Mouse (Mus musculus): ENCODE results near the gene Reep6. TPM values are rescaled to one million over a fixed set of nuclear protein-coding genes. Genes with fewer than 3 reads are reported as not detected.

Gene Reep6
- polyA plus RNA-seq, 1 experiment from 2014 or later, result 11.7 TPM

- no peaks in the 10 kb centered on the region for H3K27me3 ChIP-seq (ENCODE audit: insufficient read depth, low read length)
- no peak overlapping the region for H3K4me2 ChIP-seq (ENCODE audit: low read length)
- no peak overlapping the region for H3K27ac ChIP-seq
- H3K4me1 ChIP-seq (replicated peaks; ENCODE audit: insufficient read depth, low read length), result peaks cover 12% of the 10 kb centered on the region
- H3K36me3 ChIP-seq (ENCODE audit: insufficient read depth, low read length), result 0 out of 2 replicates have a peak, but pooled peaks cover 2% of the 10 kb centered on the region
- 53% methylated on average over 10 of the region's 10 CpGs for WGBS
- no peak overlapping the region for H3K9ac ChIP-seq (ENCODE audit: low read depth, low read length)
- TF ChIP-seq CTCF (IDR thresholded peaks at IDR 0.05; ENCODE audit: low read depth), result no peak
- H3K9me3 ChIP-seq (replicated peaks; ENCODE audit: low read length), result no peaks in the 10 kb centered on the region
- DNase-seq (ENCODE audit: low spot score) (no peak), ATAC-seq (replicated peaks; ENCODE audit: low FRiP score, low read depth) (no peak)
- H3K4me3 ChIP-seq (replicated peaks; ENCODE audit: low read depth, low read length), result no peak overlapping the region
Measured at GRCm38 (mm10) chr10:80331636-80332524, 2.1 kb downstream of the Reep6 start.

DNA sequence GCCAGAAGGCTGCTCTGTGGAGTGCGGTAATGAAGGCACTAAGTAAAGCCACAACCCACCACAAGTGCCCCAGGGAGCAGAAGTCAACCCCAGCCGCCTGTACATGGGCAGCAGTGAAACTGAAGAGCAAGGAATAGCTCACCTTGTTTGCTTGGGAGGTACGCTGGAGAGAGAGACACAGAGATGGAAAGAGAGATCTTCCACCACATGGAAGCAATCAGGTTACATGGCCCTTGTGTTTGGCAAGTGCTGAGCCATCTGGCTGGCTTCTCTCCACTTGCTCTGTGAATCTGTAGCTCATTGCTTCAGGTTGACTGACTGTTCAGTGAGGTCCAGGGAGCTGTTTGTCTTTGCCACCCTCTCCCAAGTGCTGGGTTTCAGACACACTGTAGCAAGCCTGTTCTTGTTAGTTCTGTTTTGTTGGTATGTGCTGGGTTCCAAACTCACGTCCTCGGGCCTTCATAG is 2.8 kb downstream of the Reep6 start:
- Histone ChIP-seq H3K9ac (ENCODE audit: low read depth, low read length) (no peak overlapping the region), H3K9me3 (replicated peaks; ENCODE audit: low read length) (no peaks in the 10 kb centered on the region), H3K27me3 (ENCODE audit: insufficient read depth, low read length) (no peaks in the 10 kb centered on the region), H3K4me1 (replicated peaks; ENCODE audit: insufficient read depth, low read length) (peaks cover 12% of the 10 kb centered on the region), H3K36me3 (ENCODE audit: insufficient read depth, low read length) (0 out of 2 replicates have a peak, but pooled peaks cover 2% of the 10 kb centered on the region), H3K27ac (no peak overlapping the region), H3K4me3 (replicated peaks; ENCODE audit: low read depth, low read length) (no peak overlapping the region), H3K4me2 (ENCODE audit: low read length) (no peak overlapping the region)
- ATAC-seq (replicated peaks; ENCODE audit: low FRiP score, low read depth), result no peak
- no peak for DNase-seq (ENCODE audit: low spot score)
- WGBS, result 88% methylated on average over 5 of the region's 5 CpGs
- no peak for TF ChIP-seq CTCF (IDR thresholded peaks at IDR 0.05; ENCODE audit: low read depth)

GRCm38 (mm10) chr10:80336263-80336662 is 6.5 kb downstream of the Reep6 start:
- Histone ChIP-seq H3K4me2 (ENCODE audit: low read length) (no peak overlapping the region), H3K27me3 (ENCODE audit: insufficient read depth, low read length) (peaks cover 16% of the 10 kb centered on the region), H3K27ac (no peak overlapping the region), H3K9ac (ENCODE audit: low read depth, low read length) (no peak overlapping the region), H3K9me3 (replicated peaks; ENCODE audit: low read length) (no peaks in the 10 kb centered on the region), H3K36me3 (ENCODE audit: insufficient read depth, low read length) (0 out of 2 replicates have a peak, but pooled peaks cover 2% of the 10 kb centered on the region), H3K4me3 (replicated peaks; ENCODE audit: low read depth, low read length) (no peak overlapping the region), H3K4me1 (replicated peaks; ENCODE audit: insufficient read depth, low read length) (0 out of 2 replicates have a peak, but pooled peaks cover under 1% of the 10 kb centered on the region)
- 89% methylated on average over 12 of the region's 12 CpGs for WGBS
- ATAC-seq (replicated peaks; ENCODE audit: low FRiP score, low read depth) (no peak), DNase-seq (ENCODE audit: low spot score) (no peak)
- no peak for TF ChIP-seq CTCF (IDR thresholded peaks at IDR 0.05; ENCODE audit: low read depth)

- 21% methylated on average over 19 of the region's 19 CpGs for WGBS
- Histone ChIP-seq H3K4me3 (replicated peaks; ENCODE audit: low read depth, low read length) (no peak overlapping the region), H3K27me3 (ENCODE audit: insufficient read depth, low read length) (peaks cover 32% of the 10 kb centered on the region), H3K9ac (ENCODE audit: low read depth, low read length) (no peak overlapping the region), H3K9me3 (replicated peaks; ENCODE audit: low read length) (no peaks in the 10 kb centered on the region), H3K27ac (no peak overlapping the region), H3K36me3 (ENCODE audit: insufficient read depth, low read length) (0 out of 2 replicates have a peak, but pooled peaks cover 2% of the 10 kb centered on the region), H3K4me2 (ENCODE audit: low read length) (no peak overlapping the region), H3K4me1 (replicated peaks; ENCODE audit: insufficient read depth, low read length) (peaks cover 19% of the 10 kb centered on the region)
- DNase-seq (ENCODE audit: low spot score) (peak; percentile 86), ATAC-seq (replicated peaks; ENCODE audit: low FRiP score, low read depth) (no peak)
- TF ChIP-seq CTCF (IDR thresholded peaks at IDR 0.05; ENCODE audit: low read depth), result peak; percentile 86
Measured at GRCm38 (mm10) chr10:80339941-80340750, 10.4 kb downstream of the Reep6 start.

DNA sequence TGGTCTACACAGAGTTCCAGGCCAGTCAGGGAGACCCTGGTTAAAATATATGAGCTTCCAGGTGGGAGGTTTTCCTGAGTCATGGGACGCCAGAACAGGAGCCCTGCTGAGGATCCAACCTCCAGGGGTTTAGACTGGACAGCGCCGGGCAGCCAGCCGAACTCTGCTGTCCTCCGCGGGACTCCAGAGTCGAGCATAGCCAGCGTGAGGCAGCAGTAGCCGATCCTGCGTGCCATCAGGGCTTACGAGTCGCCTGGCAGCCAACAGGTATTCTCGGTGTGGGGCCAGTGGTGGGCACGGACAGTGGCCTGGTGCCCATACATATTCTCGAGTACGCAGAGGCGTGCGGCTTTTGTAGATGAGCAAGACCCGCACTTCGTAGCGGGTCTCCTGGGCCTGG is 11.3 kb downstream of the Reep6 start:
- Histone ChIP-seq H3K36me3 (ENCODE audit: insufficient read depth, low read length) (0 out of 2 replicates have a peak, but pooled peaks cover under 1% of the 10 kb centered on the region), H3K27me3 (ENCODE audit: insufficient read depth, low read length) (peaks cover 32% of the 10 kb centered on the region), H3K4me3 (replicated peaks; ENCODE audit: low read depth, low read length) (no peak overlapping the region), H3K4me2 (ENCODE audit: low read length) (no peak overlapping the region), H3K9me3 (replicated peaks; ENCODE audit: low read length) (no peaks in the 10 kb centered on the region), H3K4me1 (replicated peaks; ENCODE audit: insufficient read depth, low read length) (peaks cover 21% of the 10 kb centered on the region), H3K9ac (ENCODE audit: low read depth, low read length) (no peak overlapping the region), H3K27ac (no peak overlapping the region)
- TF ChIP-seq CTCF (IDR thresholded peaks at IDR 0.05; ENCODE audit: low read depth), result no peak
- no peak for ATAC-seq (replicated peaks; ENCODE audit: low FRiP score, low read depth)
- WGBS, result 22% methylated on average over 21 of the region's 21 CpGs
- no peak for DNase-seq (ENCODE audit: low spot score)
